Mouse (Mus musculus): ENCODE data around the gene Th.

GRCm38 (mm10) chr7:142967414-142967883 lies 36.5 kb upstream of the Th start:
- TF ChIP-seq CTCF (IDR thresholded peaks at IDR 0.05; ENCODE audit: borderline replicate concordance, extremely low read depth, insufficient read depth, insufficient read length) (no peak), POLR2A (IDR thresholded peaks at IDR 0.05; ENCODE audit: borderline replicate concordance, extremely low read depth, insufficient read depth, insufficient read length, poor library complexity, severe bottlenecking) (no peak)
